Comparison of ENCODE assay signal across 8 mouse cellular contexts in the genomic region with DNA sequence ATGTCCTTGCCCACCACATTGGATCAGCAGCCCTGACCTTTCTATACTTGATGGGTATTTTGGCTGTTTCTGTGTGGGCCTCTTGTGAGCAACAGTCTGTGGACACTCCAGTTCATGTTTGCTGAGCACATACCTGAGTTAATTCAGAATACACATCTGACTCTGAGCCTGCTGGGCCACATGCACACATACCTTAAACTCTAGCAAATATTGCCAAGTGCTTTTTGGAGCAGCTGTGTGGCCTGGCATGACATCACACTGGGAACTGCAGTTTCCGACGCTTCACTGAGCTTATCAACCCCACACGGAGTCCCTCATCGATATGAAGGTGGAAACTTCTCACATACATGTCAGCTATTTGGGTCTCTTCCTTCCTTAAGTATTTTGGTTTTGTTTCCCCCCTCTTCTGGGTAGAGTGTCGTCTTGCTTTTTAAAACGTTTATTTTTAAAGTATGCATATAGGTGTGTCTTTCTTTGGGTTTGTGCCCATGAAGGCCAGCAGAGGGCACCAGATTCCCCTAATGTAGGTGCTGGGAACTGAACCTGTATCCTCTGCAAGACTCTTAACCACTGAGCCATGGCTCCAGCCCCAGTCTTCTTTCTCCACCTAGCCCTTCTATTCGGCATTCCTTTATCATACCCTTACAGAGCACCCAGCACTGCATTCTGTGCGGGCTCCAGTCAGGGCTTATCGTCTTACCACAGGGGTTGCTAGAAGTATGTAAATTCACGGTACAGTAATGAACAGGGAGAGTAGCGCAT. TPM values are rescaled to one million over a fixed set of nuclear protein-coding genes. Genes with fewer than 3 reads are reported as not detected.
DNase-seq lines count a peak whose midpoint lies in the region; ATAC-seq lines count a peak whose summit lies in the region.

No protein-coding gene starts in this region.

- H3K4me3 ChIP-seq in heart, embryonic 12.5 days = no peak overlapping the region

- H3K4me1 ChIP-seq in heart, embryonic 12.5 days (replicated peaks) = peaks cover 32% of the 10 kb centered on the region

- H3K27ac ChIP-seq in heart, embryonic 12.5 days (ENCODE audit: poor library complexity, severe bottlenecking) = no peak overlapping the region

- DNase-seq in heart, postnatal 10 days = peak; percentile 41 to 51
- DNase-seq in CD8-positive naive resting alpha-beta T cell, adult 2 months (ENCODE audit: low read depth in 2 of 2, low spot score in 2 of 2) = peak; percentile 11 to 33
- DNase-seq in adrenal gland, adult 2 months = peak; percentile 30
- DNase-seq in lung, postnatal 4 days = peak; percentile 34 to 54
- no peak for DNase-seq in frontal cortex, postnatal 25 days (ENCODE audit: low spot score in 2 of 2)
- no peak for DNase-seq in layer of hippocampus, adult 9-11 months

- peaks cover 19% of the 10 kb centered on the region for H3K36me3 ChIP-seq in heart, embryonic 12.5 days

- H3K4me2 ChIP-seq in heart, embryonic 12.5 days = no peak overlapping the region

- no peak for ATAC-seq in heart, embryonic 12.5 days (ENCODE audit: insufficient number of reproducible peaks, low FRiP score)
- peak; percentile 25 for ATAC-seq in inflammation-experienced regulatory T-cells, adult 6 months

- no peaks in the 10 kb centered on the region for H3K9me3 ChIP-seq in heart, embryonic 12.5 days (replicated peaks)

- no peak overlapping the region for H3K9ac ChIP-seq in heart, embryonic 12.5 days

- intact Hi-C loops in heart, postnatal 10 days (cut with DNase I) = no loop called here

- H3K27me3 ChIP-seq in heart, embryonic 12.5 days (replicated peaks) = no peaks in the 10 kb centered on the region

- 61% methylated on average over 11 of the region's 11 CpGs for WGBS in heart, embryonic 12.5 days

RNA-seq across cellular contexts. Expression of a gene that starts 25.8 kb away (rescaled TPM):
- total RNA-seq in heart, postnatal 10 days (2021) = 10 to 100 TPM; 25.4 to 25.7 TPM
- polyA plus RNA-seq in heart, embryonic 12.5 days (2016; fragmentation: Nextera tagmentation; extraction: Ambion mirVana) = 30.8 and 31.1 TPM in 2 replicates
- total RNA-seq in adrenal gland, adult 2 months (2021) = 10 to 100 TPM; 19.3 to 29.5 TPM
- 8.0 and 8.1 TPM in 2 replicates for polyA plus RNA-seq in adrenal gland, adult 2 months (2012; rRNA removed)
- 1 to 10 TPM; 2.3 to 6.1 (median 5.0) TPM for polyA plus RNA-seq in inflammation-experienced regulatory T-cells, adult 6 months (2017; shearing (Covaris generic))

RNA-seq across cellular contexts. Expression of a gene that starts 37.0 kb away (rescaled TPM):
- under 1 TPM in 1 of 2 experiments, not detected in 1; 0.14 TPM for total RNA-seq in heart, postnatal 10 days (2021)
- 0.63 and 0.98 TPM in 2 replicates for polyA plus RNA-seq in heart, embryonic 12.5 days (2016; fragmentation: Nextera tagmentation; extraction: Ambion mirVana)
- not detected for total RNA-seq in adrenal gland, adult 2 months (2021)
- not detected in 2 replicates for polyA plus RNA-seq in adrenal gland, adult 2 months (2012; rRNA removed)
- polyA plus RNA-seq in inflammation-experienced regulatory T-cells, adult 6 months (2017; shearing (Covaris generic)) = 1 to 10 TPM in 1 of 3 experiments, under 1 TPM in 1, not detected in 1; 0.53 to 1.3 TPM

RNA-seq across cellular contexts. Expression of a gene that starts 45.6 kb away (rescaled TPM):
- total RNA-seq in heart, postnatal 10 days (2021) = 1 to 10 TPM; 1.7 to 3.3 TPM
- 4.2 and 5.2 TPM in 2 replicates for polyA plus RNA-seq in heart, embryonic 12.5 days (2016; fragmentation: Nextera tagmentation; extraction: Ambion mirVana)
- 10 to 100 TPM in 1 of 2 experiments, 1 to 10 TPM in 1; 4.0 to 14.3 TPM for total RNA-seq in adrenal gland, adult 2 months (2021)
- 5.0 and 6.3 TPM in 2 replicates for polyA plus RNA-seq in adrenal gland, adult 2 months (2012; rRNA removed)
- 1 to 10 TPM; 6.5 to 9.3 (median 8.1) TPM for polyA plus RNA-seq in inflammation-experienced regulatory T-cells, adult 6 months (2017; shearing (Covaris generic))

RNA-seq across cellular contexts. Expression of a gene that starts 45.8 kb away (rescaled TPM):
- total RNA-seq in heart, postnatal 10 days (2021) = not detected
- polyA plus RNA-seq in heart, embryonic 12.5 days (2016; fragmentation: Nextera tagmentation; extraction: Ambion mirVana) = 0.09 and 0.24 TPM in 2 replicates
- total RNA-seq in adrenal gland, adult 2 months (2021) = under 1 TPM; 0.24 to 0.35 TPM
- polyA plus RNA-seq in adrenal gland, adult 2 months (2012; rRNA removed) = 0.31 and 0.37 TPM in 2 replicates
- 1 to 10 TPM in 1 of 3 experiments, under 1 TPM in 2; 0.55 to 1.8 (median 0.95) TPM for polyA plus RNA-seq in inflammation-experienced regulatory T-cells, adult 6 months (2017; shearing (Covaris generic))

RNA-seq across cellular contexts. Expression of a gene that starts 54.7 kb away (rescaled TPM):
- total RNA-seq in heart, postnatal 10 days (2021) = 10 to 100 TPM; 40.4 to 46.2 TPM
- 62.0 and 64.4 TPM in 2 replicates for polyA plus RNA-seq in heart, embryonic 12.5 days (2016; fragmentation: Nextera tagmentation; extraction: Ambion mirVana)
- 10 to 100 TPM; 14.8 to 27.4 TPM for total RNA-seq in adrenal gland, adult 2 months (2021)
- 20.1 and 21.6 TPM in 2 replicates for polyA plus RNA-seq in adrenal gland, adult 2 months (2012; rRNA removed)
- 1 to 10 TPM in 1 of 3 experiments, under 1 TPM in 2; 0.15 to 3.2 (median 0.90) TPM for polyA plus RNA-seq in inflammation-experienced regulatory T-cells, adult 6 months (2017; shearing (Covaris generic))

Comparison
In these comparisons a context has a peak if more than half of its experiments do, and no peak if none do; other contexts are left out.
1. DNase-seq: peak in heart, postnatal 10 days (2 of 2), CD8-positive naive resting alpha-beta T cell, adult 2 months (2 of 2), adrenal gland, adult 2 months (single experiment) and lung, postnatal 4 days (2 of 2); none in frontal cortex, postnatal 25 days (0 of 2) and layer of hippocampus, adult 9-11 months (single experiment).